14 mouse cellular contexts compared by ENCODE assay signal in the genomic region with DNA sequence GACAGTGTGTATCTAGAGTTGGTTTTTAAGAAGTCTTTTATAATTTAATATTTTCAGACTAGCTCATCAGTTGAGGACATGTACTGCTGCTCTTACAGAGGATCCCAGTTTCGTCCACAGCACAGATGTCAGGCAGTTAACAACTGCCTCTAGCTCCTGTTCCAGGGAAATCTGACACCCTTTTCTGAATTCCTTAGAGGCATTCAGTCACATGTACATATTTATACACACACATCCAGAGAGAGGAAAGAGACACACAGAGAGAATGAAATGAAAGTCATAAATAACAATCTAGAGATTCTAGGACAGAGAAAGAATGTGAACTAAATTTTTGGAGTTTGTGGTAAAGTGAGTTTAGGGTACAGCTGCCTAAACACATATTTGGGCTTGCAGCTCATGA.
"Had no signal": no experiment of that assay in that cellular context is flagged by ENCODE, and none has a peak within 500 bp of the region (broad histone marks: within the 10 kb centered on the region; RNA-seq: fewer than 3 reads in every experiment).

No protein-coding gene starts in this region.

- H3K4me3 ChIP-seq: liver, embryonic 13.5 days; lung, embryonic 15.5 days; megakaryocyte, embryonic 14.5 days; midbrain, embryonic 12.5 days had no signal

- H3K9ac ChIP-seq: liver, embryonic 13.5 days; liver, postnatal 0 days; lung, embryonic 15.5 days; midbrain, embryonic 12.5 days had no signal

- H3K4me1 ChIP-seq: liver, embryonic 13.5 days; midbrain, embryonic 12.5 days had no signal

- DNase-seq: kidney, adult 18-20 months; kidney, postnatal 10 days; kidney, postnatal 4 days; liver; liver, embryonic 13.5 days; liver, postnatal 0 days; lung, postnatal 14 days; right cerebral cortex, postnatal 14 days; thymus, postnatal 4 days had no signal

- H3K36me3 ChIP-seq: liver, embryonic 13.5 days; midbrain, embryonic 12.5 days had no signal

- H3K9me3 ChIP-seq: liver, embryonic 13.5 days; lung, embryonic 15.5 days; megakaryocyte, embryonic 14.5 days; midbrain, embryonic 12.5 days had no signal

- ATAC-seq: liver, postnatal 0 days had no signal

- H3K27ac ChIP-seq: liver, embryonic 13.5 days; lung, embryonic 15.5 days; macrophage; midbrain, embryonic 12.5 days; stomach, postnatal 0 days had no signal

- H3K27me3 ChIP-seq: liver, embryonic 13.5 days; lung, embryonic 15.5 days; midbrain, embryonic 12.5 days had no signal

- H3K4me2 ChIP-seq: liver, embryonic 13.5 days; lung, embryonic 15.5 days; midbrain, embryonic 12.5 days had no signal
